Mouse (Mus musculus): ENCODE data around the gene Pcbp4.
"Not testable (repeated sequence)": the region's sequence is repeated elsewhere in the genome, so short reads cannot be mapped to it uniquely, and the experiment has no call there.

Pcbp4 gene

DNA sequence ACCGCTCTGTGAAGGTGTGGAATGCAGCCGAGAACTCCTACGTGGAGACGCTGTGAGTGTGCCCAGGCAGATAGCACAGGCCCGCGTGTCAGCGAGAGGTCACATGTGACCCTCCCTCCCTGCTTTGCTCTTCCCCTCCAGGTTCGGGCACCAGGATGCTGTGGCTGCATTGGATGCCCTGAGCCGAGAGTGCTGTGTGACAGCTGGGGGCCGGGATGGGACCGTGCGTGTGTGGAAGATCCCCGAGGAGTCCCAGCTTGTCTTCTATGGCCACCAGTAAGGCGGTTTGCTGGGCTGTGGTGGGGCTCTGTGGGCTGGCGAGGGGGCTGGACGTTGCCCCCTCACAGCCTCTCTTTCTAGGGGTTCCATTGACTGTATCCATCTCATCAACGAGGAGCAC is 30.5 kb downstream of the Pcbp4 start:
- no peak for DNase-seq

DNA sequence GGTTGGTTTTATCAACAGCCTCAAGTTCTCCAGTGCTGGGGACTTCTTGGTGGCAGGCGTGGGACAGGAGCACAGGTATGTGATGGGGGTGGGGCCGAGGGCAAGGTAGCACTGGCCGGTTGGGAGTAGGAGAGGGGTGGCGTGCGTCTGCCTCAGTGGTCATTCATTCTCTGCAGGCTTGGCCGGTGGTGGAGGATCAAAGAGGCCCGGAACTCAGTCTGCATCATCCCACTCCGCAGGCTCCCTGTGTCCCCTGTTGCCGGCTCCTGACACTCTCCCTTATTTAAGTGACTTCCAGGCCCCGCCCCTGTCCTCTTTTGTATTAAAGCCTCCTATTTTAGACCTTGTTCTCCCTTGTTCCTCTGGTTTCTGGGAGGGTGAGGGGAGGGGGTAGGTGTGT is 32.0 kb downstream of the Pcbp4 start:
- no peak for DNase-seq

DNA sequence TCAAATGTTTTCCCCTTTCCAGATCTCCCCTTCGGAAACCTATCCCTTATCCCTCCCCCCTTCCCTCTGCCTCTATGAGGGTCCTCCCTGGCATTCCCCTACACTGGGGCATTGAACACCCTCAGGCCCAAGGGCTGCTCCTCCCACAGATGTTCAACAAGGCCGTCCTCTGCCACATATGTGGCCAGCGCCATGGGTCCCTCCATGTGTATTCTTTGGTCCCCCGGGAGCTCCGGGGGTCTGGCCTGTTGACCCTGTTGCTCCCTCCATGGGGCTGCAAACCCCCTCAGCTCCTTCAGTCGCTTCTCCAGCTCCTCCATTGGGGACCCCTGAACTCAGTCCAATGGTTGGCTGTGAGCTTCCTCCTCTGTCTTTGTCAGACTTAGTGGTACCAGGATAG is 34.5 kb downstream of the Pcbp4 start:
- not testable (repeated sequence) for DNase-seq

GRCm38 (mm10) chr9:106499667-106500066 is 46.6 kb downstream of the Pcbp4 start, which contains the start of gene Iqcf1:
Iqcf1 (plus strand) TSS chr9:106499967.
- no peak for DNase-seq

GRCm38 (mm10) chr9:106501846-106502245 is 48.8 kb downstream of the Pcbp4 start:
- DNase-seq, result no peak

DNA sequence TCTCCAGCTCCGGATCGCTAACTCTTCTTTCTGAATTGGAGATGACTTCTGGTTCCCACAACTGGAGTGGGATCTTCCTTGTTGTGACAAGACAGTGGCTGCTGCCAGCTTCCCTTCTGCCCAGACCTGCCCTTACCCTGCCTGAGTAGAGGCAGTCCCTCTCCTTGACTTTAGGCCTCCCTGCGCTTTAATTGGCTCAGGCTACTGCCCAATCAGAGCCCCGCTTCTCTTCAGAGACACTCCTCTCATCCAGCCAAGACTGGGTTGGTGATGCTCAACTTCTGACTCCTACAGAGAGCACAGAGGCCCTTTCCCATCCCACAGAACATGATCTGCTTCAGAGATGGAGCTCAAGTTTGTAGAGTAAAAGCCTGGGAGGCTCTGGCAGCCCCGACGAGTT is 51.2 kb downstream of the Pcbp4 start:
- DNase-seq, result no peak

- DNase-seq, result no peak
Measured at GRCm38 (mm10) chr9:106509356-106509755, 56.3 kb downstream of the Pcbp4 start.

- DNase-seq, result no peak
Measured at GRCm38 (mm10) chr9:106512729-106513450, 59.8 kb downstream of the Pcbp4 start.

DNA sequence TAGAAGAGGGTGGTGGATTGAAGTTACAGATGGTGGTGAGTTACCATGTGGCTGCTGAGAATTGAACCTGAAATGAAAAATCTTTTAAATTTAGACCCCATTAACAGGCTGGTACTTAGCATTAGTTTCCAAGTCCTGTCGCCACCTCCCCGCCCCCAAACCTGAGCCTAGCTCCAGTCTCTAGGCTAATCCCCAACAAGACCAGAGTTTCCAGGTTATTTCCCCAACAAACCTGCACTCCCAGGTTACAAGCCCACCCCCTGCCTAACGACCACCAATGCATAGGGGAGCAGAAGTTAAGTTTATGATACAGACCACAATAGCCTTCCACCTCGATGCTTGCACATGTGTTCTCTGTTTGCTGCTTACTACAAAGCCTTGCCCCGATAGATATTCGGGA is 60.5 kb downstream of the Pcbp4 start:
- no peak for DNase-seq

Measured in kidney, adult 11 months (tissue).